Mouse (Mus musculus) layer of hippocampus, adult 6 months (tissue): ENCODE measurements around the gene Guca1b. TPM values are rescaled to one million over a fixed set of nuclear protein-coding genes. Genes with fewer than 3 reads are reported as not detected.

Experiments used
- long read RNA-seq, 2 experiments: library from polyadenylated mRNA; unstranded; transcript quantifications; one replicate each; pipeline ENCODE4 v2.0.0; 2019 to 2020
- polyA plus RNA-seq: library from polyadenylated mRNA; unstranded; fragments of <200 nt; fragmentation: Nextera tagmentation; gene quantifications from 2 replicates; pipeline ENCODE4 v1.2.3, GENCODE M21; 2021

The Guca1b gene
- 0.08 and 0.21 TPM in 2 replicates for polyA plus RNA-seq
- long read RNA-seq, experiment 1 = 0 reads
- long read RNA-seq, experiment 2 = 0 reads

DNA sequence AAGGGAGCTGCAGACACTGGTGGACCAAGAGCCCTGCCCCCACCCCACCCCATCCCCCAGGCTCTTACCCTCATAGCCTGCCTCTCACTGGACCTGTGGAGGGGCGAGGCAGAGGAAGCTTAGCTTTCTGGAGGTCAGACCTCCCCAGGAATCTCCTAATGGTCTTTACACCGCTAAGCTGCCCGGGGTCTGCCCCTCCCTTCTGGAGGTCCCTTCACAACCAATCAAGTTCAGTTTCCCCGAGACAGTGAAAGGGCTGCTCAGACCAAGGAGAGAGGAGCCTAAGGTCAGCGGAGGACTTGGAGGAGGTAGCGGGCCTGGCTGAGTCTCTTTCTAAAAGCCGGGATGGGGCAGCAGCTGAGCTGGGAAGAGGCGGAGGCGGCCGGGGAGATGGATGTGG, at the start of gene Guca1b:
Gene Guca1b (plus strand): TSS at position 249 of the 400 bp plus-strand sequence.

DNA sequence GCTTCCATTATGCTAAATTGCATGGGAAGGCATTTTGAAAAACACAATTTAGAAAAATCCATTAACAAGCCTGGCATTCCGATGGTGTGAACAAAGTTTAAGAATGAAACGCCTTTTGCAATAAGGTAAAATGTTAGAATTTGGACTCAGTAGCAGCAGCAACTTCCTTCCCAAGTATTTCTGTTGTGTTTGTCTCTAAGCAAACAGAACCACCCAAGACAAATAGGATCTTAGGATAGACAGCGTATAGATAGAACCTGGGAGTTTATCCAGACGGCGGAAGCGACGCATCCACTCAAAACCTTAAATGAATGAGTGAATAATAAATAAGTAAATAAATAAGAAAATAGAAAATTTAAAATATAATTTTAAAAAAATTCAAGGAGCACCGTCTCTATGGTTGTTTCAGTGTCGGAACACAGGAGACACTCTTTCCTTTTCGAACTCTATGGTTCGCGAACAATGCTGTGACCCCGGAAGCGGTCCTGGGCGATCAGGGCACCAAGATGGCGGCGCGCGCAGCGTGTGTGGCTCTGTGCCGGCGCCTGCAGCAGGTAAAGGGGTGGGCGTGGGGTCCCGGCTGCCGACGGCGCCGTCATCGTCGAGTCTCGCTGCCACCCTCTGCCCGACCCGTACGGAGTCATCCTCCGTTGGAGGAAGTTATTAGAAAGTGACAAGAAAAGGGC, 16.6 kb upstream of the Guca1b start, which contains the start of gene Mrps10:
Gene Mrps10 (plus strand): TSS at position 487 of the 686 bp plus-strand sequence.

DNA sequence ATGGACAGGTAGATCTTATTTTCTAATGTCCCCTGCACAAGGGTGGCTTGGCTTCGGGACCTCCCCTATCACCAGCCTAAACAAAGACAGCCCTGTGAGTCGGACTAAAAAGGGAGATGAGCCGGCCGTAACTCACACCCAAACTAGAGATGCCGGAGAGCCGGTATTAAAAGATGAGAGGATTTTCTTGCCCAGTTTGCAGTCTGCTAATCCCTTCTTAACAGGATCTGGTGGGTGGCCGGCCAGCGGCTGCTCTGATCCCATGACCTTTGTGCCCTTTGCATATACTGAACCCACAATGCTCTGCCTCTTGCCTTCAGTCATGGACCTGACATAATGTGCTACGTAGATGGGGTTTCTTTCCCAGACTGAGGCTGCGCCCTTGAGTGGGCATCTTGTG, 15.3 kb downstream of the Guca1b start, which contains the start of gene Guca1a:
Gene Guca1a (minus strand): TSS at position 134 of the 400 bp plus-strand sequence.

DNA sequence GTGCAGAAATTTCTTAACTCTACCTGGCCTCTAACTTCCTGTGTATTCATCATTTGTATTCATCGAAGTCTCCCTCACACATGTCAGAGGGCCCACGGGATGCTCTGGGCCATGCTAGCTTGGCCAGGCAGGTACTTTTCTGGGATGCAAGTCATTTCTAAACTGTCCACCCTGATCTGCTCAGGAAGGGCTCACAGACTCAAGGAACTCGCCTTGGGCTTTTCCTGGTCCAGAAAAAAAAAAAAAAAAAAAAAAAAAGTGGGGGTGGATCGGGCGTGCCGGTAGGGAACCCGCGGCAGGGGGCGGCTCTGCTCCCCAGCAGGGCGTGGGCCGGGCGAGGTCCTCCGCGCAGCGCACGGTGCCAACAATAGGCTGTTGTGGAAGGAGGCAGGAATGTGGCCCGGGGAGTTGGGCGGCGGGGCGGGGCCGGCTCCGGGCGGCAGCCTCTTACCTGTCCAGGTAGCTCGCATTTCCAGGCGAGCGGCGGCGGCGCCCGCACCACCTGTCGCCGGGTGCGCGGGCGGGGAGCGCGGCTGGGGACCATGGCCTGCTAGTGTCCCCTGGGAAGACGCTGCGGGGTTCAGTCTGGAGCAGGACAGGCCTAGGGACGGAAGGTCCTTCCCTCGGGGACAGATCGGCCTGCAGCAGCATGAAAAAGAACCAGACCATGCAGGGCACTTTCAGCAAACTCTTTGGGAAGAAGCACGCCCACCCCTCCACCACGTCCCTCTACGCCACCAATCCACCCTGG, 51.1 kb downstream of the Guca1b start, which contains the start of gene AI661453:
Gene AI661453 (plus strand): TSS at position 460 of the 751 bp plus-strand sequence.

DNA sequence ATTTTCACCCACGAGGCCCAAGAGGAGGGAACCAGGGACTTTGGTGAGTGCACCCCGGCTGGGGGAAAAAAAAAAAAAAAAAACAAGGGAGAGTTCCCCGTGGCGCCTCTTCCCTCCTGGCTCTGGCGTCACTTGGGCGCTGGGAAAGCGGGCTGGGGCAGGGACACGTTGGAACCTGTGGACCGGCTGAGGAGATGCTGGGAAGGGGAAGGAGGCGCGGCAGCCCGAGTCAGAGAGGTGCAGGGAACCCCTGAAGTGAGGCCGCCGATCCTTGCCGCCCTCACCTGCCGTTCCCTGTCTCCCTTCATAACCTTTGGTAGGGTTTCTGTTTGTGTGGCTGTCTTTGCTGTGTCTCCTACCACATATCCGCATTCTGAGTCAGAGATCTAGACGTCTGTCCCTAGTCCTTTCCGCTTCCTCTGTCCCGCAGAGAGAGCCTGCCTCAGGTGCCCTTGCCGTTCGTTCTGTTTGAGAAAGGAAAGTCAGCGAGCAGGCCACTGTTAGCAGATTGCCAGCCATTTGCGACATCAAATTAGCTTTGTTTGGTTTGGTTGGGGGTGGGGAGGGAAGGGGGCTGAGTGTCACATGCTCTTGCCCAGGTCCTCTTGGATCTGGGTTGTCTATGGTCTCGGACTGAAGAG, 51.8 kb downstream of the Guca1b start, which contains the start of gene 1700001C19Rik:
Gene 1700001C19Rik (minus strand): TSS at position 470 of the 641 bp plus-strand sequence.

Other genes with a start within 250 kb of the Guca1b start
- gene Mrps10, start 16.5 kb upstream of the Guca1b start, polyA plus RNA-seq = 66.7 and 69.4 TPM in 2 replicates
- gene Guca1a, start 15.2 kb downstream of the Guca1b start, polyA plus RNA-seq = 1.2 and 1.3 TPM in 2 replicates
- 0.09 TPM in 1 of 2 replicates, not detected in the other for gene AI661453, start 51.2 kb downstream of the Guca1b start, polyA plus RNA-seq
- 0.19 and 0.28 TPM in 2 replicates for gene 1700001C19Rik, start 52.0 kb downstream of the Guca1b start, polyA plus RNA-seq
- gene Taf8, start 116.9 kb downstream of the Guca1b start, polyA plus RNA-seq = 6.0 and 6.4 TPM in 2 replicates
- 45.7 and 49.1 TPM in 2 replicates for gene Ccnd3, start 119.7 kb downstream of the Guca1b start, polyA plus RNA-seq
- gene Bysl, start 226.1 kb downstream of the Guca1b start, polyA plus RNA-seq = 15.7 TPM in 2 replicates
- gene Med20, start 226.2 kb downstream of the Guca1b start, polyA plus RNA-seq = 14.8 and 15.8 TPM in 2 replicates
- gene Gm20517, start 226.2 kb downstream of the Guca1b start, polyA plus RNA-seq = 6.4 and 6.7 TPM in 2 replicates
- gene Usp49, start 245.3 kb downstream of the Guca1b start, polyA plus RNA-seq = 3.9 and 4.8 TPM in 2 replicates